Mouse (Mus musculus): ENCODE data around the gene Krt33a. TPM values are rescaled to one million over a fixed set of nuclear protein-coding genes. Genes with fewer than 3 reads are reported as not detected.

Gene Krt33a
- polyA plus RNA-seq, 1 experiment from 2014 or later = not detected

DNA sequence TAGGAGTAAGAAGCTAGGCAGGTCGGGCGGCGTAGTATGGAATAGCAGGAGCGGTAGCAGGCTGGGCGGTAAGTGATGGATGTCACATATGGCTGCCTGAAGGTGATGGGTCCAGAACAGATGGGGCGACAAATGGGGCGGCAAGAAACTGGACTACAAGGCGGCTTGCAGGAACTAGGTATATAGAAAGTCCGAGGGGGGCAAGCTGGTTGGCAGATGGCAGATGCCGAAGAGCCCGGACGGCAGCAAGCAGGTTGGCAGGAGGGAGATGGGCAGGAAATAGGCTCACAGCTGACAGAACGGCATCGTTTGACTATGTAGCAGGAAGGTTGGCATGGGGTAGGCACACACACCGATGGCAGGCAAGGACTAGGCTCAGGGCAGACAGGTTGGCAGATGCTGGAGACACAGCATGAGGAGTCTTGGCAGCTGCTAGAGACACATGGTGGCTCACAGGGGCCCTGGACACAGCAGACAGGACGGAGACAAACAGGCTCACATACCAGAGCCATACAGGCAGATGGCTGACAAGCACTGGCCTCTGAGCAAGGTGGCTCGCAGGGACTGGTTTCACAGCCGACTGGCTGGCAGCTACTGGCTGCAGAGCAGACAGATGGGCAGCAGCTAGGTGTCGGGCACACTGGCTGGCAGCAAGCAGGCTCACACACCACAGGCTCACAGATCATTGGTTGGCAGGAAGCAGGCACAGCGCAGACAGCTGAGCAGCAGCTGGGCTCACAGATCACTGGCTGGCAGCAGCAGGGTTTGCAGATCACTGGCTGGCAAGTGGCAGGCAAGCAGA lies 30.5 kb downstream of the Krt33a start:
- Histone ChIP-seq H3K27ac (no peak overlapping the region), H3K36me3 (no peaks in the 10 kb centered on the region), H3K9ac (no peak overlapping the region), H3K4me3 (no peak overlapping the region), H3K4me2 (no peak overlapping the region), H3K4me1 (no peaks in the 10 kb centered on the region), H3K27me3 (peaks cover 16% of the 10 kb centered on the region; the same call in 1 of the 2 replicates), H3K9me3 (no peaks in the 10 kb centered on the region)
- 87% methylated on average over 20 of the region's 20 CpGs for WGBS
- ATAC-seq (ENCODE audit: insufficient number of reproducible peaks, insufficient read depth, low FRiP score, low TSS enrichment, low read depth) = no peak

DNA sequence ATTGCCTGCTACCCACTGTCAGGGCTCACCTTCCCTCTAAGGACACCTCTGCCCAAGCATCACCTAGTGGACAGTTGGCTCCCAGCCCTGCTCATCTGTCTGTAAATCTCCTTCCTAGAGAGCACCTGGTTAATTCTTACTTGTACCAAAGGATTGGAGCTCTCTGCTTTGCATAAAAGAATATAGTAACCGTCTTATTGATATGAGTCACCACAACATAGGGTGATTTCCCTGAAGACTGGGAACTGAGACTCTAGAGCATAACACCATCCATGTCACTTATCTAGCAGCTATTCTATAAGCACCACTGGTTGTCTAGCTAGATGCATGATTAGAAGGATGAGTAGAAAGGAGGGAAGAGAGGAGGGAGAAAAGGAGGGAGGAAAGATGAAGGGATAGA lies 32.6 kb downstream of the Krt33a start:
- H3K36me3 ChIP-seq = no peaks in the 10 kb centered on the region
- no peak overlapping the region for H3K4me2 ChIP-seq
- no peaks in the 10 kb centered on the region for H3K4me1 ChIP-seq
- H3K4me3 ChIP-seq = no peak overlapping the region
- 84% methylated on average over 1 of the region's 1 CpGs for WGBS
- no peak overlapping the region for H3K27ac ChIP-seq
- H3K9me3 ChIP-seq = no peaks in the 10 kb centered on the region
- no peak overlapping the region for H3K9ac ChIP-seq
- no peak for ATAC-seq (ENCODE audit: insufficient number of reproducible peaks, insufficient read depth, low FRiP score, low TSS enrichment, low read depth)
- H3K27me3 ChIP-seq = peaks cover 16% of the 10 kb centered on the region; the same call in 1 of the 2 replicates

GRCm38 (mm10) chr11:99982731-99983130 lies 33.3 kb downstream of the Krt33a start:
- Histone ChIP-seq H3K9ac (no peak overlapping the region), H3K4me3 (no peak overlapping the region), H3K36me3 (no peaks in the 10 kb centered on the region), H3K4me1 (no peaks in the 10 kb centered on the region), H3K4me2 (no peak overlapping the region), H3K9me3 (no peaks in the 10 kb centered on the region), H3K27ac (no peak overlapping the region), H3K27me3 (peaks cover 16% of the 10 kb centered on the region; the same call in 1 of the 2 replicates)
- WGBS = 88% methylated on average over 9 of the region's 9 CpGs
- ATAC-seq (ENCODE audit: insufficient number of reproducible peaks, insufficient read depth, low FRiP score, low TSS enrichment, low read depth) = no peak

DNA sequence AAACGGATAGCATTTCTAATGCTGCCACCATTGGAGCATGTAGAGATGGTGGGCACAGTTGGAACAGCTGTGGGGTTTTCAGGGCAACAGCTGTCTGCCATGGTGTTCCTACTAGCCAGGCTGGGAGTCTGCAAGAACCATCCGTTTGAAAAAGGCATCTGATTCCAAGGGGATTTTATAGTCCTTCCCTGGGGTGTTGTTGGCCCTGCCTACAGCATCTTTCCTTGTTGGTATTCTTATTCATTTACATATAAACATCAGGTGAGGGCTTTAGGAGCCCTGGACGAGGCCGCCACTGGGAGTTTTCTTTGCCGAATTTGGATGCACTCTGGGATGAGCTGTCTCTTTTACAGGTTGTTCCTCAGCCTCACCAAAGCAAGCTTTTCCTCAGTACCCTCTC lies 37.1 kb downstream of the Krt33a start, which contains the start of gene Krtap29-1:
TSS of gene Krtap29-1 (minus strand) at position 101 of the 400 bp plus-strand sequence.
- H3K9me3 ChIP-seq = no peaks in the 10 kb centered on the region
- WGBS = 68% methylated on average over 5 of the region's 5 CpGs
- no peaks in the 10 kb centered on the region for H3K36me3 ChIP-seq
- H3K27me3 ChIP-seq = no peaks in the 10 kb centered on the region
- H3K4me2 ChIP-seq = no peak within 1 kb of the TSS
- H3K4me1 ChIP-seq = no peaks in the 10 kb centered on the region
- H3K27ac ChIP-seq = no peak within 1 kb of the TSS
- H3K9ac ChIP-seq = no peak within 1 kb of the TSS
- no peak for ATAC-seq (ENCODE audit: insufficient number of reproducible peaks, insufficient read depth, low FRiP score, low TSS enrichment, low read depth)
- H3K4me3 ChIP-seq = no peak within 1 kb of the TSS

GRCm38 (mm10) chr11:99965961-99966360 lies 50.1 kb downstream of the Krt33a start:
- 61% methylated on average over 2 of the region's 2 CpGs for WGBS
- no peaks in the 10 kb centered on the region for H3K36me3 ChIP-seq
- ATAC-seq (ENCODE audit: insufficient number of reproducible peaks, insufficient read depth, low FRiP score, low TSS enrichment, low read depth) = no peak
- no peaks in the 10 kb centered on the region for H3K9me3 ChIP-seq
- no peak overlapping the region for H3K4me3 ChIP-seq
- no peak overlapping the region for H3K27ac ChIP-seq
- no peaks in the 10 kb centered on the region for H3K4me1 ChIP-seq
- H3K4me2 ChIP-seq = no peak overlapping the region
- no peaks in the 10 kb centered on the region for H3K27me3 ChIP-seq
- no peak overlapping the region for H3K9ac ChIP-seq

GRCm38 (mm10) chr11:99964213-99964612 lies 51.8 kb downstream of the Krt33a start:
- Histone ChIP-seq H3K9me3 (no peaks in the 10 kb centered on the region), H3K4me1 (no peaks in the 10 kb centered on the region), H3K9ac (no peak overlapping the region), H3K4me2 (no peak overlapping the region), H3K36me3 (no peaks in the 10 kb centered on the region), H3K27me3 (no peaks in the 10 kb centered on the region), H3K4me3 (no peak overlapping the region), H3K27ac (no peak overlapping the region)
- no peak for ATAC-seq (ENCODE audit: insufficient number of reproducible peaks, insufficient read depth, low FRiP score, low TSS enrichment, low read depth)
- WGBS = 51% methylated on average over 6 of the region's 6 CpGs

Other genes with a start within 250 kb of the Krt33a start
- gene Gm11595, start 243.3 kb downstream of the Krt33a start, polyA plus RNA-seq (2015; fragmentation: Nextera tagmentation; extraction: Ambion mirVana) = not detected in 2 replicates
- not detected in 2 replicates for gene Krtap4-8, start 235.5 kb downstream of the Krt33a start, polyA plus RNA-seq (2015; fragmentation: Nextera tagmentation; extraction: Ambion mirVana)
- not detected in 2 replicates for gene Krtap4-9, start 231.0 kb downstream of the Krt33a start, polyA plus RNA-seq (2015; fragmentation: Nextera tagmentation; extraction: Ambion mirVana)
- gene Gm11596, start 222.7 kb downstream of the Krt33a start, polyA plus RNA-seq (2015; fragmentation: Nextera tagmentation; extraction: Ambion mirVana) = not detected in 2 replicates
- gene Gm11569, start 217.3 kb downstream of the Krt33a start, polyA plus RNA-seq (2015; fragmentation: Nextera tagmentation; extraction: Ambion mirVana) = not detected in 2 replicates
- gene Gm11554, start 211.8 kb downstream of the Krt33a start, polyA plus RNA-seq (2015; fragmentation: Nextera tagmentation; extraction: Ambion mirVana) = not detected in 2 replicates
- not detected in 2 replicates for gene Krtap4-13, start 206.3 kb downstream of the Krt33a start, polyA plus RNA-seq (2015; fragmentation: Nextera tagmentation; extraction: Ambion mirVana)
- not detected in 2 replicates for gene Gm11564, start 200.5 kb downstream of the Krt33a start, polyA plus RNA-seq (2015; fragmentation: Nextera tagmentation; extraction: Ambion mirVana)
- gene 2300003K06Rik, start 178.1 kb downstream of the Krt33a start, polyA plus RNA-seq (2015; fragmentation: Nextera tagmentation; extraction: Ambion mirVana) = not detected in 2 replicates
- gene Krtap4-16, start 164.6 kb downstream of the Krt33a start, polyA plus RNA-seq (2015; fragmentation: Nextera tagmentation; extraction: Ambion mirVana) = not detected in 2 replicates
- gene Gm11568, start 158.3 kb downstream of the Krt33a start, polyA plus RNA-seq (2015; fragmentation: Nextera tagmentation; extraction: Ambion mirVana) = not detected in 2 replicates
- not detected in 2 replicates for gene Gm11559, start 151.7 kb downstream of the Krt33a start, polyA plus RNA-seq (2015; fragmentation: Nextera tagmentation; extraction: Ambion mirVana)
- gene Krtap9-1, start 142.8 kb downstream of the Krt33a start, polyA plus RNA-seq (2015; fragmentation: Nextera tagmentation; extraction: Ambion mirVana) = not detected in 2 replicates
- gene Gm11567, start 137.0 kb downstream of the Krt33a start, polyA plus RNA-seq (2015; fragmentation: Nextera tagmentation; extraction: Ambion mirVana) = not detected in 2 replicates
- not detected in 2 replicates for gene Krtap31-1, start 108.3 kb downstream of the Krt33a start, polyA plus RNA-seq (2015; fragmentation: Nextera tagmentation; extraction: Ambion mirVana)
- gene Gm11565, start 101.5 kb downstream of the Krt33a start, polyA plus RNA-seq (2015; fragmentation: Nextera tagmentation; extraction: Ambion mirVana) = not detected in 2 replicates
- gene Krtap31-2, start 79.9 kb downstream of the Krt33a start, polyA plus RNA-seq (2015; fragmentation: Nextera tagmentation; extraction: Ambion mirVana) = not detected in 2 replicates
- gene Krtap9-5, start 67.7 kb downstream of the Krt33a start, polyA plus RNA-seq (2015; fragmentation: Nextera tagmentation; extraction: Ambion mirVana) = not detected in 2 replicates
- gene Krtap29-1, start 37.2 kb downstream of the Krt33a start, polyA plus RNA-seq (2015; fragmentation: Nextera tagmentation; extraction: Ambion mirVana) = not detected in 2 replicates
- gene Krtap16-1, start 29.6 kb downstream of the Krt33a start, polyA plus RNA-seq (2015; fragmentation: Nextera tagmentation; extraction: Ambion mirVana) = not detected in 2 replicates
- gene Krtap17-1, start 22.2 kb downstream of the Krt33a start, polyA plus RNA-seq (2015; fragmentation: Nextera tagmentation; extraction: Ambion mirVana) = 0.48 TPM in 2 replicates
- gene Krt33b, start 13.7 kb upstream of the Krt33a start, polyA plus RNA-seq (2015; fragmentation: Nextera tagmentation; extraction: Ambion mirVana) = not detected in 2 replicates
- gene Krt34, start 25.3 kb upstream of the Krt33a start, polyA plus RNA-seq (2015; fragmentation: Nextera tagmentation; extraction: Ambion mirVana) = not detected in 2 replicates
- gene Krt31, start 34.3 kb upstream of the Krt33a start, polyA plus RNA-seq (2015; fragmentation: Nextera tagmentation; extraction: Ambion mirVana) = not detected in 2 replicates
- gene Krt32, start 72.0 kb upstream of the Krt33a start, polyA plus RNA-seq (2015; fragmentation: Nextera tagmentation; extraction: Ambion mirVana) = 0.36 and 0.70 TPM in 2 replicates
- 1.5 and 2.4 TPM in 2 replicates for gene Krt35, start 80.0 kb upstream of the Krt33a start, polyA plus RNA-seq (2015; fragmentation: Nextera tagmentation; extraction: Ambion mirVana)
- 0.15 TPM in 1 of 2 replicates, not detected in the other for gene Krt36, start 89.4 kb upstream of the Krt33a start, polyA plus RNA-seq (2015; fragmentation: Nextera tagmentation; extraction: Ambion mirVana)
- 1.1 and 2.2 TPM in 2 replicates for gene Krt13, start 105.4 kb upstream of the Krt33a start, polyA plus RNA-seq (2015; fragmentation: Nextera tagmentation; extraction: Ambion mirVana)
- 314 and 354 TPM in 2 replicates for gene Krt15, start 119.7 kb upstream of the Krt33a start, polyA plus RNA-seq (2015; fragmentation: Nextera tagmentation; extraction: Ambion mirVana)
- 44.6 and 57.3 TPM in 2 replicates for gene Krt19, start 132.5 kb upstream of the Krt33a start, polyA plus RNA-seq (2015; fragmentation: Nextera tagmentation; extraction: Ambion mirVana)
- not detected in 2 replicates for gene Krt9, start 177.0 kb upstream of the Krt33a start, polyA plus RNA-seq (2015; fragmentation: Nextera tagmentation; extraction: Ambion mirVana)
- 574 and 670 TPM in 2 replicates for gene Krt14, start 191.3 kb upstream of the Krt33a start, polyA plus RNA-seq (2015; fragmentation: Nextera tagmentation; extraction: Ambion mirVana)
- 0.33 and 0.45 TPM in 2 replicates for gene Krt16, start 232.7 kb upstream of the Krt33a start, polyA plus RNA-seq (2015; fragmentation: Nextera tagmentation; extraction: Ambion mirVana)
- gene Krt17, start 244.8 kb upstream of the Krt33a start, polyA plus RNA-seq (2015; fragmentation: Nextera tagmentation; extraction: Ambion mirVana) = 161 and 186 TPM in 2 replicates

Data from embryonic facial prominence, embryonic 13.5 days (tissue).